Mouse (Mus musculus) embryonic facial prominence, embryonic 15.5 days (tissue): ENCODE measurements around the gene Cpne6. TPM values are rescaled to one million over a fixed set of nuclear protein-coding genes. Genes with fewer than 3 reads are reported as not detected.

Experiments used
- ATAC-seq: fragments of 200-750 bp; cut with Nextera tagmentation; 2 replicates; pipeline ENCODE4 v1.8.0; 2017; ENCODE audit warnings: low read depth, moderate TSS enrichment; ENCODE audit not compliant: insufficient number of reproducible peaks, low FRiP score, low TSS enrichment
- H3K27ac ChIP-seq: fragments of 300-500 bp; sonication (generic); replicated peaks from 2 replicates; pipeline ENCODE4 v1.5.1; 2015; ENCODE audit warnings: mild to moderate bottlenecking, inconsistent platforms
- H3K27me3 ChIP-seq: fragments of 300-500 bp; sonication (generic); 2 replicates; pipeline ENCODE4 v1.6.1; 2015; ENCODE audit warnings: inconsistent platforms
- H3K36me3 ChIP-seq: fragments of 300-500 bp; sonication (generic); 2 replicates; pipeline ENCODE4 v1.6.1; 2015; ENCODE audit warnings: mild to moderate bottlenecking, inconsistent platforms
- H3K4me1 ChIP-seq: fragments of 300-500 bp; sonication (generic); 2 replicates; pipeline ENCODE4 v1.6.1; 2015; ENCODE audit warnings: inconsistent platforms
- H3K4me2 ChIP-seq: fragments of 300-500 bp; sonication (generic); replicated peaks from 2 replicates; pipeline ENCODE4 v1.6.1; 2015; ENCODE audit warnings: mild to moderate bottlenecking, inconsistent platforms
- H3K4me3 ChIP-seq: fragments of 300-500 bp; sonication (generic); replicated peaks from 2 replicates; pipeline ENCODE4 v1.5.1; 2015; ENCODE audit warnings: mild to moderate bottlenecking, inconsistent platforms
- H3K9ac ChIP-seq: fragments of 300-500 bp; sonication (generic); 2 replicates; pipeline ENCODE4 v1.6.1; 2015; ENCODE audit warnings: inconsistent platforms
- H3K9me3 ChIP-seq: fragments of 300-500 bp; sonication (generic); replicated peaks from 2 replicates; pipeline ENCODE4 v1.6.1; 2016; ENCODE audit warnings: inconsistent platforms
- WGBS: fragments of 180-500 bp; shearing (Covaris S2); methylation state at CpG from one replicate; pipeline ENCODE4 v1.1.7; 2015; 5-methylcytosine and 5-hydroxymethylcytosine counted together
- polyA plus RNA-seq: library from polyadenylated mRNA; unstranded; fragments of >200 nt; fragmentation: Nextera tagmentation; extraction: Ambion mirVana; gene quantifications from 2 replicates; pipeline ENCODE4 v1.2.1, GENCODE M21; 2015

Gene Cpne6
- polyA plus RNA-seq, 1 experiment from 2014 or later: 1.6 TPM

DNA sequence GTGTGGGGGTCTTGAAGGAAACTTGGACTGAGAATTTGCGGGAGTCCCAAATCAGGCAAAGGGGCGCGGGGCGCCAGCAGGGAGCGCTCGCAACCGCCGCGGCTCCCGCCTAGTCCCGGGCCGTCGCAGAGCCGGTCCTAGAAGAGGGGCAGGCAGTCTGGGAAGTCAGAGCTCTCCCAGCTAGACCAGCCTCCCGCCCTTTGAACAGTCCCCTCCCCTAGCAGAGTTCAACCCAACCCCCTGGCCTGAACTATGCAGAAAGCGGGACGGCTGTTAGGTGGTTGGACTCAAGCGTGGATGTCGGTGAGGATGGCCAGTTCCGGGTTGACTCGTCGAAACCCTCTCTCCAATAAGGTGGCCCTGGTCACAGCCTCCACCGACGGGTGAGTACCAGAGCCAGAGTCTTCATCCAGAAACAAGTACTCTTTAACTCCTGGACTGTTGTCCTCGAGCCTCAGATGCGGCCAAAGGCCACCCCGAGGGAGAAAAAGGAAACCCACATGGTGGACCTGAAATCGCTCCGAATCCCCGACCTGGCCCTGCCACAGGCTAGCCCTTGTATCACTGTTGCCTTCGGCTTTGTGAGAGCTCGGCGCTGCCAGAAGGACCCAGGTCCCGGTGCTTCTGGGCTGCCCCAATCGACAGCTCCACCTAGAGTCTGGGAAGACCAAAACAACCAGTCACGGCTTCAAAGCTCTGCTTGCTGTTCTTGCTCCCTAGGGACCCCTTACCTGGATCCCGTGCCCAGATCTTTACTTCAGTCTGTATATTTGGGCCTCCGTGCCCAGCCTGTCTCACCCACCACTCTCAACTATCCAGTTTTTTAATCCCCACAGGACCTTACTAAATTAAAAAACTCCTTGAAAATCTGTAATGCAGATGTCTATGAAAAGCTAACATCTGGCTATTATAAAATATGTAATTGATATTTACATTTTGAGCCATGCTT, 31.3 kb upstream of the Cpne6 start, which contains the start of gene Dhrs4:
Gene Dhrs4, plus strand, starts transcription at position 108 of the 949 bp plus-strand sequence.
- ATAC-seq: peak; percentile 94
- peak within 1 kb of the TSS; percentile 64 for H3K4me3 ChIP-seq
- peaks cover 7% of the 10 kb centered on the region; the same call in 1 of the 2 replicates for H3K36me3 ChIP-seq
- peak within 1 kb of the TSS; percentile 53 for H3K4me2 ChIP-seq
- H3K27ac ChIP-seq: peak within 1 kb of the TSS; percentile 89
- H3K4me1 ChIP-seq: peaks cover 10% of the 10 kb centered on the region; the same call in 1 of the 2 replicates
- H3K9me3 ChIP-seq: no peaks in the 10 kb centered on the region
- WGBS: under 1% methylated on average over 38 of the region's 38 CpGs
- peak within 1 kb of the TSS; percentile 56 for H3K9ac ChIP-seq
- no peaks in the 10 kb centered on the region for H3K27me3 ChIP-seq

DNA sequence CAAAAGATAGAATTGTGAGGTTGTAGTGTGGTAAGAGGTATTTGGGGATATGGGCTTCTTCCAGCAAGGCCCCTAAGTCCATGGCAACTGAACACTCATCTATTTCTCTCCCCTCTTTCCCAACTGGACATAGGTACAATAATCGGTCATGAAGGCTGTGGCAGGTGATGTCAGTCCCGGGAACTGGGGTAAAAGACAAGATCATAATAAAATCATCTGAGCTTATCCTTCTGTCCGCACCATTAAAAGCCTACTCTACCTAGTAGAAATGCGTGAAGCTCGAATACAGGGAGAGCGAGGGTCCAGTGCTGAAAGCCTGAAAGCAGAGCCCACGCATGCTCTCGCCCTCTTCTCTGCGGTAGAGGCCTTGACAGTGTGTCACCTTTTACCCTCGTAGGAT, 30.6 kb upstream of the Cpne6 start:
- 91% methylated on average over 10 of the region's 10 CpGs for WGBS
- no peak overlapping the region for H3K27ac ChIP-seq
- no peaks in the 10 kb centered on the region for H3K27me3 ChIP-seq
- H3K4me1 ChIP-seq: peaks cover 10% of the 10 kb centered on the region; the same call in 1 of the 2 replicates
- peaks cover 8% of the 10 kb centered on the region; the same call in 1 of the 2 replicates for H3K36me3 ChIP-seq
- no peak overlapping the region for H3K9ac ChIP-seq
- no peak overlapping the region for H3K4me3 ChIP-seq
- no peak for ATAC-seq
- H3K4me2 ChIP-seq: peak overlapping the region; percentile 53
- H3K9me3 ChIP-seq: no peaks in the 10 kb centered on the region

DNA sequence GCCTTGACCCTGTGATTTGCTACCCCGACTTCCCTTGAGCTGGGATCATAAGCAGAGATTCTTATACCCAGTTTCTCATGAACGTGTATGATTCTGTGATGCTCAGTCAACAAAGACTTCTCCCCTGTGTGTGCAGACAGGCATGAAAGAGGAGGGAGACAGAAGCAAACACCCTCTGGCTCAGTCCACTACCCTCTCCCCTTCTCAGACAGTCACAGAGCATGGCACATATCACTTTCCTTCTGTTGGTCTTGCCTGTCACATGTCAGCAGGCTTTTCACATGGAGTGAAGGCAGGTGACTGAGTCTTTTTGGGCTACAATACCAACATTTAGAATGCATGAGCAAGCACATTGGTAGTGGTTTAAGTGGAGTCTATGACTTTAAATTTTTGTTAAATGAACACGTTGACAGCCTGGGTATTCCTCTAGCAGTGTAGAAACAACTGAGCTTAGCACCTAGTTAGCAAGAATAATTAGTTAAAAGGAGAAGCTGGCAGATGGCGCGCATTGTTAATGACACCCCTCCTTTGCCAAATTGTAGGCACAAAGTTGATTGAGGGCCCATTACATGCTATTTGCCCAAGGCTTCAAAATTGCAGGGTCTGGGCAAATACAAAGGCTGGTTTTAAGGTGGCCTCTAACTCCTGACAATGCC, 25.7 kb upstream of the Cpne6 start:
- whole genome bisulfite sequencing: 79% methylated on average over 5 of the region's 5 CpGs
- no peaks in the 10 kb centered on the region for H3K9me3 ChIP-seq
- ATAC-seq: no peak
- no peak overlapping the region for H3K4me2 ChIP-seq
- H3K4me3 ChIP-seq: no peak overlapping the region
- H3K4me1 ChIP-seq: peaks cover 5% of the 10 kb centered on the region; the same call in 1 of the 2 replicates
- H3K27me3 ChIP-seq: no peaks in the 10 kb centered on the region
- H3K9ac ChIP-seq: no peak overlapping the region
- H3K27ac ChIP-seq: no peak overlapping the region
- H3K36me3 ChIP-seq: peaks cover 24% of the 10 kb centered on the region; the same call in 1 of the 2 replicates

DNA sequence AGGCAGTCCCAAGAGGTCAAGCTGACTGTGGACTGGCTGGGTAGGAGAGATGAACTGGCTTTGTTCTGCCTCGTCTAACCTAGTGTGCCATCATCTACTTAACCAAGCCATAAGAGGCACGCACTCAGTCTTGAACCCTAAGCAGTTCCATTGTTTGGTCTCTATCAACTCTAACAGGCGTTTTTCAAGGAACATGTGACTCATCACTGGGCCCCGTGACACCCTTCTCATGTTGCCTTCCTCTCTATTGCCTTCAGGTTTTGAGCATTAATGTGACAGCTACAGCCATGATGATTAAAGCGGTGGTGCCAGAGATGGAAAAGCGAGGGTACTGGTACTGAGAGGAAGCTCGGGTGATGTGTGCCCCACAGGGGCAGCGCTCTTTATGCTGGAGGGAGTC, 23.4 kb upstream of the Cpne6 start:
- H3K4me1 ChIP-seq: peaks cover 11% of the 10 kb centered on the region

DNA sequence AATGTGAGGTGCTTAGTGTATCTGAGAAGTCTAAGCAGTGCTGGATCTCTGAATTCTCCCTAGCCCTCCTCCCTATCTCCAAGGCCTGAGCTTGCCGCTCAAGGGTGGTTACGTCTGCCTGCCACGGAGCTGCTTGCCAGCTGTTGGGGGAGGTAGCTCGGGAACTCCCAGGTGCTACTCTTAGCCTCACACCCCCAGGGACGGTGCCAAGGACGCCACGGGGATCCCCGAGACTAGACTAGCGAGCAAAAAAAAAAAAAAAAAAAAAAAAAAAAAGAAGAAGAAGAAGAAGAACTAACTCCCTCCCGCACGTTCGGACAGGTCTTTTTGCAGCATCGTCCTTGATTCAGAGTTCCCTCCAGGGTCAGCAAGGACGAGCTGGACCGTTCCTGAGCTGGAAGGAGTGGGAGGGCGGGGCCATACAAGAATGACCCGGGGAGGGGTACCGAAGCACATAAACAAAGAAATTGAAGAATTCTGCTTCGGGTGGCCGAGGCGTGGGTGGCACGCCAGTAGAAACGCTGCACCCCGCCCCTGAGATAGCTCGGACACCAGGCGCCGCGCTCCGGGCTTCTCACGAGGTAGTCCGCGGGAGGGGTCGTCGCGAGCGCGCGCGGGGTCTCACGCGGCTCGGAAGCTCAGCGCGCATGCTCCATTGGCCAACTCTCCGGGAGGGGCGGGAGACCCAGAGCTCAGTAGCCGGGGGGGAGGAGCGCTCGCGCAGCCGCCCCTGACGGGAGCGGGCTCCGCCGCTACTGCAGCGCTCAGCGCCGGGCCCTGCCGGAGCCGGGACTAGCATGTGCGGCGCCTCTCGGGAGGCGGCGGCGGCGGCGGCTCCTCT, 19.7 kb upstream of the Cpne6 start, which contains the start of gene Carmil3:
Gene Carmil3, plus strand, starts transcription at position 291 of the 841 bp plus-strand sequence.
- Histone ChIP-seq H3K4me3 (peak within 1 kb of the TSS; percentile 70), H3K4me2 (peak within 1 kb of the TSS; percentile 99), H3K27me3 (no peaks in the 10 kb centered on the region), H3K27ac (peak within 1 kb of the TSS; percentile 75; the same call in 1 of the 2 replicates), H3K4me1 (peaks cover 11% of the 10 kb centered on the region), H3K9ac (peak within 1 kb of the TSS; percentile 42), H3K9me3 (no peaks in the 10 kb centered on the region), H3K36me3 (peaks cover 15% of the 10 kb centered on the region; the same call in 1 of the 2 replicates)
- ATAC-seq: peak; percentile 85
- under 1% methylated on average over 68 of the region's 68 CpGs for WGBS

More for the DNA sequence above, 23.4 kb upstream of the Cpne6 start:
- Histone ChIP-seq H3K4me2 (no peak overlapping the region), H3K36me3 (peaks cover 20% of the 10 kb centered on the region; the same call in 1 of the 2 replicates), H3K27me3 (no peaks in the 10 kb centered on the region), H3K9ac (no peak overlapping the region), H3K4me3 (no peak overlapping the region), H3K27ac (no peak overlapping the region), H3K9me3 (no peaks in the 10 kb centered on the region)
- ATAC-seq: no peak
- WGBS: 88% methylated on average over 8 of the region's 8 CpGs

DNA sequence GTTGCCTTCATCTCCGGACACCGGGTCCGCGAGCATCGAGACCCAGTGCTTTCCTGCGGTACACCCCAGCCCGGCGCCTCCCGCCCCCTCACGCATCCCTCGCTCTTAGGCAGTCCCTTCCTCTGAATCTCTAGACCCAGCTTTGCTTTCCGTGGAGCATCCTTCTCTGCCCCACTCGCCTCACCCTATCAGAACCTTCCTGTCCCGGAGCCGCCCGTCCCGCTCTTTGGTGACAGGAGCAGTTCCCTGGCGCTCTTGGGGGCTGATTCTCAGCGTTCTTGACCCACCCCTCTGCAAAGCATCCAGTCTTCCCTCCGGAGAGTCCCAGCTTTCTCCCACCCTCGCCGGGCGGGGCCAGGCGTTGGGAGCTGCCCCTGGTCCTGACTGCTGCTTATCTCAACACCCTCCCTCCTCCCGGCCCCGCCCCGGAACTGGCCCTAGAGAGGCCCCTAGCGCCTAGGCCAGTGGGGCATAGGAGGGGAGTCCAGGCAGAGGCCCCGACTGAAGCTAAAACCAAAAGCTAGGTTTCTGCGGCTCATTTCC, 18.9 kb upstream of the Cpne6 start:
- peak overlapping the region; percentile 99 for H3K4me2 ChIP-seq
- peak overlapping the region; percentile 75; the same call in 1 of the 2 replicates for H3K27ac ChIP-seq
- ATAC-seq: peak; percentile 31
- H3K4me1 ChIP-seq: peaks cover 11% of the 10 kb centered on the region
- peak overlapping the region; percentile 70 for H3K4me3 ChIP-seq
- no peaks in the 10 kb centered on the region for H3K27me3 ChIP-seq
- peak overlapping the region; percentile 42 for H3K9ac ChIP-seq
- under 1% methylated on average over 28 of the region's 30 CpGs for WGBS
- H3K36me3 ChIP-seq: peaks cover 14% of the 10 kb centered on the region; the same call in 1 of the 2 replicates
- H3K9me3 ChIP-seq: no peaks in the 10 kb centered on the region

DNA sequence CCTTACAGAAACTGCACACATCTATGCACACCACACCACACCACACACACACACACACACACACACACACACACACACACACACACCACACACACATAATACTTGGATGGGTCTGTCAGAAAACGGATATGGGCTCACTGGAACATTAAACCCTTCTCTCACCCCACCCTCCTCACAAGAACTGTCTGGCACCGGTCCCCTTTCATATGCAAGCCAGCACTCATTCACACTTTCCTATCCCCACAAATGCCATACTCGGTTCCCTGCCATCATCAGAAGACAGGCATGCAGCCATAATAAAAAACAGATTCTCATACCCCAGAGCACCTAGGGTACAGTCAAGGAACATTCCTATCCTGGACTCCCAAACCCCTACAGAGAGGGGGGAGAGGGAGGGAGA, 18.1 kb upstream of the Cpne6 start:
- Histone ChIP-seq H3K9me3 (no peaks in the 10 kb centered on the region), H3K27me3 (no peaks in the 10 kb centered on the region), H3K9ac (no peak overlapping the region), H3K36me3 (peaks cover 11% of the 10 kb centered on the region; the same call in 1 of the 2 replicates), H3K4me1 (peaks cover 11% of the 10 kb centered on the region), H3K4me2 (peak overlapping the region; percentile 99; the same call in 1 of the 2 replicates), H3K4me3 (peak overlapping the region; percentile 70; the same call in 1 of the 2 replicates), H3K27ac (no peak overlapping the region)
- WGBS: 21% methylated on average over 3 of the region's 3 CpGs
- ATAC-seq: no peak

DNA sequence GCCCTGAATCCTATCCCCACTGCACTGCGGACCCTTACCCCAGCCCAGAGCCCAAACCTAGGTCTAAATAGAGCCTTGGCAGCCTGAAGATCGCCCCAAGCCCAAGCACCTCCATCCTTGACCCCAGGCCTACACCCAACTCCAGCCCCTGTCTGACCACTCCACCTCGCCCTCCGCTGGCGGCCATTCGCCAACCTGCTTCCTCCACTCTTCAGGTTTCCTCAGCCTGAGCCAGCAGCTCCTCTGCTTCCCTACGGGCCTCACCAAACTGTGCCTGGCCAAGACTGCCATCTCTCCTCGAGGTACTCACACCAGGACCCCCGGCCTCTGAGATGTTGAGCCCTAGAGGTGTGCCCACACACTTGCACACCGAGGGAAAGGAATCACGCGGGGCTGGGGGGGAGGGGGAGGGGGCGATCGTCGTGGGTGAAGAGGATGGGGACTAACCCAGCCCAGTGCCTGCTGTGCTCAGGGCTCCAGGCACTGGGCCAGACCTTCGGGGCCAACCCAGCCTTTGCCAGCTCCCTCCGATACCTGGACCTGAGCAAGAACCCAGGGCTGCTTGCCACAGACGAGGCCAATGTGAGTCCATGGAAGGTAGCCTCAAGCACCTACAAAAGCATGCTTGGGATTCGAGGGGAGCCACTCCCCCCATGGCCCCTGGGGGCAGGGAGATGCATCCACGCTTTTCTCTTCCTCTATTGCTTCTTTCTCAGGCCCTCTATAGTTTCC, 14.6 kb upstream of the Cpne6 start:
- Histone ChIP-seq H3K4me2 (no peak overlapping the region), H3K27me3 (no peaks in the 10 kb centered on the region), H3K9ac (no peak overlapping the region), H3K4me3 (no peak overlapping the region), H3K27ac (no peak overlapping the region), H3K36me3 (0 out of 2 replicates have a peak, but pooled peaks cover 3% of the 10 kb centered on the region), H3K4me1 (peaks cover 11% of the 10 kb centered on the region), H3K9me3 (no peaks in the 10 kb centered on the region)
- no peak for ATAC-seq
- WGBS: 68% methylated on average over 20 of the region's 20 CpGs

DNA sequence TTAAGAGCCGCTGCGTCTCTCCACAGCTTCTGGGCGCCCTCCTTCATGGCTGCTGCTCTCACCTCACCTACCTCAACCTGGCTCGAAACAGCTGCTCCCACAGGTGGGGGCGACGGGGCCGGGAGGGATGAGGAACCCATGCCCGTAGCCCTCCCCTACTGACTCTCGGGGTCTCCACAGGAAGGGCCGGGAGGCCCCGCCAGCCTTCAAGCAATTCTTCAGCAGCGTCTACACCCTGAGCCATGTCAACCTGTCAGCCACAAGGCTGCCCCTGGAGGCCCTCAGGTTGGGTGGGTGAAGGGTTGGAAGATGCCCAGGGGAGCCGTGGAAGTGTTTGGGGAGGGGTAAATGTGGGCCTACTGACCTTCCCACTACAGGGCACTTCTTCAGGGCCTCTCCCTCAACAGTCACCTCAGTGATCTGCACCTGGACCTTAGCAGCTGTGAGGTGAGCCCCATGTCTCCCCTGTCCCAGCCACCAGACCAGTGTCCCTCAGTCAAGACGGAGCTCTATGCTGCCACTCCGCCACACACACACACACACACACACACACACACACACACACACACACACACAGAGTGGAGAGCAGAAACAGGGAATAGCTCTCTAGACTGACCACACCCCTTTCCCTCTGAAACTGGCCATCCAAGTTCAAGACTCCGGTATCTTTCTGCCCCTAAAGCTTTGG, 13.3 kb upstream of the Cpne6 start:
- Histone ChIP-seq H3K4me2 (no peak overlapping the region), H3K9me3 (no peaks in the 10 kb centered on the region), H3K27me3 (no peaks in the 10 kb centered on the region), H3K36me3 (0 out of 2 replicates have a peak, but pooled peaks cover 3% of the 10 kb centered on the region), H3K27ac (no peak overlapping the region), H3K4me1 (peaks cover 3% of the 10 kb centered on the region; the same call in 1 of the 2 replicates), H3K4me3 (no peak overlapping the region), H3K9ac (no peak overlapping the region)
- WGBS: 57% methylated on average over 16 of the region's 16 CpGs
- no peak for ATAC-seq
